Mouse (Mus musculus): ENCODE data around the gene Olfr1018. TPM values are rescaled to one million over a fixed set of nuclear protein-coding genes. Genes with fewer than 3 reads are reported as not detected.

Gene Olfr1018
- not detected in 2 replicates for polyA plus RNA-seq (2014; fragmentation: Nextera tagmentation; extraction: Ambion mirVana)

- no peaks in the 10 kb centered on the region for H3K36me3 ChIP-seq (ENCODE audit: control insufficient read depth, insufficient read depth, low read length)
- no peak within 1 kb of the TSS for H3K9ac ChIP-seq (ENCODE audit: low read depth, low read length)
- no peaks in the 10 kb centered on the region for H3K9me3 ChIP-seq (ENCODE audit: control insufficient read depth, low read length)
- no peak for ATAC-seq (ENCODE audit: low read depth)
- no peak for DNase-seq (ENCODE audit: low spot score)
- H3K4me1 ChIP-seq (ENCODE audit: control insufficient read depth, insufficient read depth, low read length), result no peaks in the 10 kb centered on the region
- H3K4me2 ChIP-seq (ENCODE audit: low read depth, low read length), result no peak within 1 kb of the TSS
- H3K27ac ChIP-seq (replicated peaks; ENCODE audit: low read depth, low read length), result no peak within 1 kb of the TSS
- H3K4me3 ChIP-seq (ENCODE audit: low read depth, low read length), result no peak within 1 kb of the TSS
- no peaks in the 10 kb centered on the region for H3K27me3 ChIP-seq (replicated peaks; ENCODE audit: control insufficient read depth, insufficient read depth, low read length)
Observed at GRCm38 (mm10) chr2:85818179-85818578, at the start of gene Olfr1018. Olfr1018 (plus strand) TSS chr2:85818479.

DNA sequence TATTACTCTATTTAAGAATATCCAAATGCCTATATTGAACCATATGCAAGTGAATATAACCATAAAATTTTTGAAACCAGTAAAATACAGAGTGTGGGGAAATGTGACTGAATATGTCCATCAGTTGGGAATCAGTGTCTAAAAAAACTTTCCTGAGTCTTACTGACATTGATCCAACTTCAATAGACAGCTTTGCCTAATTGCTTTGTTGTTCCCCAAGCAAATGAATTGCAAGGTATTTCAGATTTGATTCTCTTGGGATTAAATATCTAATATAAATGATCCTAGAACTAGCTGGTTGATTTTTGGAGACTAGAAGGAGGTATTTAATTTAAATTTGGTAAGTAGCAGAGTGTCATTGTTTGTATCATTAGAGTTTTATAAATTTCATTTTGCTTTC is 45.9 kb upstream of the Olfr1018 start, which contains the start of gene Olfr1014:
Gene Olfr1014, plus strand, starts transcription at position 301 of the 400 bp plus-strand sequence.
- no peaks in the 10 kb centered on the region for H3K36me3 ChIP-seq (ENCODE audit: control insufficient read depth, insufficient read depth, low read length)

GRCm38 (mm10) chr2:85781717-85782116 is 36.6 kb upstream of the Olfr1018 start, which contains the start of gene Olfr1015:
Olfr1015 (plus strand) TSS chr2:85782017.
- DNase-seq (ENCODE audit: low spot score), result no peak
- no peak within 1 kb of the TSS for H3K4me2 ChIP-seq (ENCODE audit: low read depth, low read length)
- no peaks in the 10 kb centered on the region for H3K36me3 ChIP-seq (ENCODE audit: control insufficient read depth, insufficient read depth, low read length)
- H3K9me3 ChIP-seq (ENCODE audit: control insufficient read depth, low read length), result no peaks in the 10 kb centered on the region
- no peak for ATAC-seq (ENCODE audit: low read depth)
- no peaks in the 10 kb centered on the region for H3K4me1 ChIP-seq (ENCODE audit: control insufficient read depth, insufficient read depth, low read length)
- H3K9ac ChIP-seq (ENCODE audit: low read depth, low read length), result no peak within 1 kb of the TSS
- no peak within 1 kb of the TSS for H3K27ac ChIP-seq (replicated peaks; ENCODE audit: low read depth, low read length)
- H3K4me3 ChIP-seq (ENCODE audit: low read depth, low read length), result no peak within 1 kb of the TSS
- H3K27me3 ChIP-seq (replicated peaks; ENCODE audit: control insufficient read depth, insufficient read depth, low read length), result no peaks in the 10 kb centered on the region

More for the DNA sequence above, 45.9 kb upstream of the Olfr1018 start, which contains the start of gene Olfr1014:
- no peak within 1 kb of the TSS for H3K4me3 ChIP-seq (ENCODE audit: low read depth, low read length)
- ATAC-seq (ENCODE audit: low read depth) (no peak), DNase-seq (ENCODE audit: low spot score) (no peak)
- no peaks in the 10 kb centered on the region for H3K27me3 ChIP-seq (replicated peaks; ENCODE audit: control insufficient read depth, insufficient read depth, low read length)
- H3K4me2 ChIP-seq (ENCODE audit: low read depth, low read length), result no peak within 1 kb of the TSS
- H3K27ac ChIP-seq (replicated peaks; ENCODE audit: low read depth, low read length), result no peak within 1 kb of the TSS
- no peaks in the 10 kb centered on the region for H3K9me3 ChIP-seq (ENCODE audit: control insufficient read depth, low read length)
- H3K9ac ChIP-seq (ENCODE audit: low read depth, low read length), result no peak within 1 kb of the TSS
- H3K4me1 ChIP-seq (ENCODE audit: control insufficient read depth, insufficient read depth, low read length), result no peaks in the 10 kb centered on the region

GRCm38 (mm10) chr2:85792331-85792730 is 25.9 kb upstream of the Olfr1018 start:
- Histone ChIP-seq H3K4me1 (ENCODE audit: control insufficient read depth, insufficient read depth, low read length) (no peaks in the 10 kb centered on the region), H3K27me3 (replicated peaks; ENCODE audit: control insufficient read depth, insufficient read depth, low read length) (no peaks in the 10 kb centered on the region), H3K9ac (ENCODE audit: low read depth, low read length) (no peak overlapping the region), H3K27ac (replicated peaks; ENCODE audit: low read depth, low read length) (no peak overlapping the region), H3K36me3 (ENCODE audit: control insufficient read depth, insufficient read depth, low read length) (no peaks in the 10 kb centered on the region), H3K9me3 (ENCODE audit: control insufficient read depth, low read length) (no peaks in the 10 kb centered on the region), H3K4me3 (ENCODE audit: low read depth, low read length) (no peak overlapping the region), H3K4me2 (ENCODE audit: low read depth, low read length) (no peak overlapping the region)
- WGBS, result 53% methylated on average over 2 of the region's 2 CpGs
- DNase-seq (ENCODE audit: low spot score), result peak; percentile 1
- no peak for ATAC-seq (ENCODE audit: low read depth)

DNA sequence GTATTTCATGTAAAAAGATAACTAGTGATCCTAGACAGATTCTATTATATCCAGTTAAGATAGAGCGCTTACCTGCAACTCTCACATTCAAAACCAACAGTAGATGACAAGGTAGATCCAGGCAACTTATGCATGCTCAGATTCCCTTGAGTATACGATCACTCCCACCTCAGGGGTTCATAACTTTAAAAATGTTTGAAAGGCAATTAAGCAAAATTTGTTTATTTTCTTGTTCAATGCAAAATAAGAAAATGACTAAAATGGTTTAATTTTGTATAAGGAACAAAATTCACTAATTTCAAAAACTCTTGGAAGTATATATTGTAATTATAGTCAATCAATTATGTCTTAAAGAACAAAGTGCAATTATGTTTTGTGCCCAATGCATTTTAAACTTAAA is 15.8 kb upstream of the Olfr1018 start, which contains the start of gene Olfr1016:
Gene Olfr1016, minus strand, starts transcription at position 101 of the 400 bp plus-strand sequence.
- no peaks in the 10 kb centered on the region for H3K36me3 ChIP-seq (ENCODE audit: control insufficient read depth, insufficient read depth, low read length)
- WGBS, result 95% methylated on average over 2 of the region's 2 CpGs
- H3K27ac ChIP-seq (replicated peaks; ENCODE audit: low read depth, low read length), result no peak within 1 kb of the TSS
- H3K27me3 ChIP-seq (replicated peaks; ENCODE audit: control insufficient read depth, insufficient read depth, low read length), result no peaks in the 10 kb centered on the region
- no peak within 1 kb of the TSS for H3K9ac ChIP-seq (ENCODE audit: low read depth, low read length)
- H3K4me2 ChIP-seq (ENCODE audit: low read depth, low read length), result no peak within 1 kb of the TSS
- no peaks in the 10 kb centered on the region for H3K9me3 ChIP-seq (ENCODE audit: control insufficient read depth, low read length)
- no peak for DNase-seq (ENCODE audit: low spot score)
- H3K4me3 ChIP-seq (ENCODE audit: low read depth, low read length), result no peak within 1 kb of the TSS
- H3K4me1 ChIP-seq (ENCODE audit: control insufficient read depth, insufficient read depth, low read length), result no peaks in the 10 kb centered on the region
- ATAC-seq (ENCODE audit: low read depth), result no peak

- Histone ChIP-seq H3K9me3 (ENCODE audit: control insufficient read depth, low read length) (no peaks in the 10 kb centered on the region), H3K4me3 (ENCODE audit: low read depth, low read length) (no peak overlapping the region), H3K36me3 (ENCODE audit: control insufficient read depth, insufficient read depth, low read length) (no peaks in the 10 kb centered on the region), H3K4me2 (ENCODE audit: low read depth, low read length) (no peak overlapping the region), H3K9ac (ENCODE audit: low read depth, low read length) (no peak overlapping the region), H3K27ac (replicated peaks; ENCODE audit: low read depth, low read length) (no peak overlapping the region), H3K27me3 (replicated peaks; ENCODE audit: control insufficient read depth, insufficient read depth, low read length) (no peaks in the 10 kb centered on the region), H3K4me1 (ENCODE audit: control insufficient read depth, insufficient read depth, low read length) (no peaks in the 10 kb centered on the region)
- ATAC-seq (ENCODE audit: low read depth) (no peak), DNase-seq (ENCODE audit: low spot score) (peak; percentile 7)
- WGBS, result 44% methylated on average over 4 of the region's 4 CpGs
Observed at GRCm38 (mm10) chr2:85804501-85804900, 13.8 kb upstream of the Olfr1018 start.

DNA sequence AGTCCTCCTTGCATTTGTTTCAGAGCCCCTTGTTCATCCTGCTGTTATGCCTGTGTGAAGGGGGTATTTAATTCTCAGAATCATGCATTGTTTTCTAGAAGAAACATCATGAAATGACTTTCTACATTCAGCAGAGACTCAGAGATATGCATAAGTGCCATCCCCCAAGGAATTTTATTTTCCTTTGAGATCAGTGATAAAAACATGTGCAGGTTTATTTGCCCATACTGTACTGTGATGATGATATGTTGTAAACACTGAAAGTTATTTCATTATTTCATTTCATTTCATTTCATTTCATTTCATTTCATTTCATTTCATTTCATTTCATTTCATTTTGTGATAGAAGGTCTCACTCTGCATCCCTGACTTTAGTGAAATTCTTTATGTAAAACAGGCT is 27.1 kb downstream of the Olfr1018 start, which contains the start of gene Olfr1019:
Gene Olfr1019, minus strand, starts transcription at position 101 of the 400 bp plus-strand sequence.
- Histone ChIP-seq H3K9me3 (ENCODE audit: control insufficient read depth, low read length) (no peaks in the 10 kb centered on the region), H3K27me3 (replicated peaks; ENCODE audit: control insufficient read depth, insufficient read depth, low read length) (no peaks in the 10 kb centered on the region), H3K36me3 (ENCODE audit: control insufficient read depth, insufficient read depth, low read length) (no peaks in the 10 kb centered on the region), H3K4me2 (ENCODE audit: low read depth, low read length) (no peak within 1 kb of the TSS), H3K4me3 (ENCODE audit: low read depth, low read length) (no peak within 1 kb of the TSS), H3K27ac (replicated peaks; ENCODE audit: low read depth, low read length) (no peak within 1 kb of the TSS), H3K9ac (ENCODE audit: low read depth, low read length) (no peak within 1 kb of the TSS), H3K4me1 (ENCODE audit: control insufficient read depth, insufficient read depth, low read length) (no peaks in the 10 kb centered on the region)
- ATAC-seq (ENCODE audit: low read depth), result no peak
- no peak for DNase-seq (ENCODE audit: low spot score)

DNA sequence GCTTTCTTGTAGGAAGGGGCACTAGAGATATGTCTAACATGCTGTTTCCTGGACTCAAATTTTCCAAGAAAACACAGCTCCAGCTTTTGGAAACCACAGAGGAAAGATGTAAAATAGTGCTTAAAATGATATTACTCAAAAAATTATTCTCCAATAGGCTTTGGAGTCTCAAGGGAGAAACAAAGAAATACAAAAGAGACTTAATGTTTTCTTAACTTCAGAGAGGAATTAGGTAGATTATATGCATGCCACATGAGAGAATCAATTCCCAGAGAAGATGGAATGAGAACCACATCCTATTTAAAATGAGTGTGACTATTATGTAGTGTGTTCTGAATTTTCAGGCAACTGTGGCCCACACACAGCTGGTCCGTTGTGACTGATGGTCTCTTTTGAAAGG is 28.5 kb downstream of the Olfr1018 start, which contains the start of gene Olfr1020:
Gene Olfr1020, plus strand, starts transcription at position 301 of the 400 bp plus-strand sequence.
- H3K4me1 ChIP-seq (ENCODE audit: control insufficient read depth, insufficient read depth, low read length), result no peaks in the 10 kb centered on the region
- ATAC-seq (ENCODE audit: low read depth), result no peak
- WGBS, result 69% methylated on average over 1 of the region's 1 CpGs

GRCm38 (mm10) chr2:85868294-85868693 is 50.0 kb downstream of the Olfr1018 start, which contains the start of gene Olfr1022:
Olfr1022 (plus strand) TSS chr2:85868594.
- no peak within 1 kb of the TSS for H3K9ac ChIP-seq (ENCODE audit: low read depth, low read length)
- no peaks in the 10 kb centered on the region for H3K27me3 ChIP-seq (replicated peaks; ENCODE audit: control insufficient read depth, insufficient read depth, low read length)
- no peak within 1 kb of the TSS for H3K4me2 ChIP-seq (ENCODE audit: low read depth, low read length)
- 59% methylated on average over 2 of the region's 2 CpGs for WGBS
- H3K4me1 ChIP-seq (ENCODE audit: control insufficient read depth, insufficient read depth, low read length), result no peaks in the 10 kb centered on the region
- no peak within 1 kb of the TSS for H3K27ac ChIP-seq (replicated peaks; ENCODE audit: low read depth, low read length)
- H3K36me3 ChIP-seq (ENCODE audit: control insufficient read depth, insufficient read depth, low read length), result no peaks in the 10 kb centered on the region
- no peak within 1 kb of the TSS for H3K4me3 ChIP-seq (ENCODE audit: low read depth, low read length)
- H3K9me3 ChIP-seq (ENCODE audit: control insufficient read depth, low read length), result no peaks in the 10 kb centered on the region
- ATAC-seq (ENCODE audit: low read depth) (no peak), DNase-seq (ENCODE audit: low spot score) (no peak)

More for the DNA sequence above, 28.5 kb downstream of the Olfr1018 start, which contains the start of gene Olfr1020:
- Histone ChIP-seq H3K4me3 (ENCODE audit: low read depth, low read length) (no peak within 1 kb of the TSS), H3K4me2 (ENCODE audit: low read depth, low read length) (no peak within 1 kb of the TSS), H3K36me3 (ENCODE audit: control insufficient read depth, insufficient read depth, low read length) (no peaks in the 10 kb centered on the region), H3K9ac (ENCODE audit: low read depth, low read length) (no peak within 1 kb of the TSS), H3K9me3 (ENCODE audit: control insufficient read depth, low read length) (no peaks in the 10 kb centered on the region), H3K27me3 (replicated peaks; ENCODE audit: control insufficient read depth, insufficient read depth, low read length) (no peaks in the 10 kb centered on the region), H3K27ac (replicated peaks; ENCODE audit: low read depth, low read length) (no peak within 1 kb of the TSS)
- DNase-seq (ENCODE audit: low spot score), result no peak

Measured in embryonic facial prominence, embryonic 14.5 days (tissue).